Mouse (Mus musculus): Measurements from ENCODE around the gene Olfr536. TPM values are rescaled to one million over a fixed set of nuclear protein-coding genes. Genes with fewer than 3 reads are reported as not detected.
"Not testable (repeated sequence)": the region's sequence is repeated elsewhere in the genome, so short reads cannot be mapped to it uniquely, and the experiment has no call there.

The Olfr536 gene
- polyA plus RNA-seq (2015; fragmentation: Nextera tagmentation; extraction: Ambion mirVana), result not detected in 2 replicates

DNA sequence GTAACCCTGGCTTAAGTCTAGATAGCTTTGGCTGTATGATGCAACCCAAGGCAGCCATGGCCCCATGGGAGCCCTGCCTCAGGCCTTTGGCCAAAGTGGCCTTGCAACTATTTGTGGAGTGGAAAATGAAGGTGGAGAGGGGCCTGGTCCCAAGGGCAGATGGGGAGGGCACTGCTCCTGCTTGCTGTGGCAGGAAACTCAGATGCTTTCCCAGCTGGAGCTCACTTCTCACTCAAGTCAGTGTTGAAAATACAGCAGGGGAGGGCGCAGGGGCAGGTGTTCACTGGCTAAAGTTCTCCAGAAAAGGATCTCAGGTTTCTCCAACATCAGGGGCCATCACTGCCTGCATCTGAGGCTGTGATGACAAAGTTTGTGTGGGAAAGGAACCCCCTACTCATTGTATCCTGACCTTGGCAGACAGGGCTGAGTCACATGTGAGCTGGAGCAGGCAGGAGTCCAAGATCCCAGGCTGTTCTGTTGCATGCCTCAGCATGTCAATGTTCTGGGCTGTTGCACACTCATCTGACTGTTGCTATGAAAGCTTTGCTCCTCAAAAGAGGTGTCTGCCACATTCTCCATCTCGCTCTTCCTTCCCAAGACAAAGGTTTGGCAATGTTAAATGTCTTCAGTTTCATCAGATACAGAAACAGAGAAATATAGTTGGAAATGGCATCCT, at the start of gene Olfr536:
TSS of gene Olfr536 (minus strand) at position 51 of the 676 bp plus-strand sequence.
- H3K4me1 ChIP-seq (replicated peaks; ENCODE audit: control insufficient read depth, insufficient read depth, low read length); H3K27me3 ChIP-seq (ENCODE audit: control insufficient read depth, insufficient read depth, low read depth, low read length); H3K36me3 ChIP-seq (ENCODE audit: control insufficient read depth, insufficient read depth, low read length); H3K4me3 ChIP-seq (ENCODE audit: low read length); H3K9me3 ChIP-seq (ENCODE audit: control insufficient read depth, low read length); ATAC-seq (ENCODE audit: low read depth); H3K4me2 ChIP-seq (ENCODE audit: low read depth, low read length); H3K27ac ChIP-seq (ENCODE audit: low read length); H3K9ac ChIP-seq (ENCODE audit: low read length): not testable (repeated sequence)
- WGBS, result 74% methylated on average over 1 of the region's 2 CpGs

GRCm38 (mm10) chr7:140539746-140540145, 32.5 kb upstream of the Olfr536 start:
- H3K36me3 ChIP-seq (ENCODE audit: control insufficient read depth, insufficient read depth, low read length), result no peaks in the 10 kb centered on the region

DNA sequence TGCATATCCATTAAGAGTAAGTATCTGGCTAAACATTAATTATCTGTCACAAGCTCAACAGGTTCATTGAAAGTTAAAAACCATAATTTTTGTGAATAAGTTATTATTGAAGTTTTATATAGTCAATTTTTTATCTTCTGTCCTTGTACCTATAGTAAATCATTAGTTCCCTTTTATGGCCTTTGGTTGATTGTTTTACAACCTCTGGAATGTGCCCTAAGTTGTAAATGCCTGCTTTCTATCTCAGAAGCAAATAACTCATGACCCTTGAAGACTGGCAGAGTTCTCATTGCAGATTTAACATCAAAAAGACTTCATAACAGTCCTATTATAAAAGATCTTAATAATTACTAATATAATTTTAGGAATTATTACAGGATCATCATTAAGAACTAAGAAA, 12.5 kb downstream of the Olfr536 start:
- ATAC-seq (ENCODE audit: low read depth), result no peak
- Histone ChIP-seq H3K4me2 (ENCODE audit: low read depth, low read length) (no peak overlapping the region), H3K9ac (ENCODE audit: low read length) (no peak overlapping the region), H3K4me1 (replicated peaks; ENCODE audit: control insufficient read depth, insufficient read depth, low read length) (no peaks in the 10 kb centered on the region), H3K9me3 (ENCODE audit: control insufficient read depth, low read length) (no peaks in the 10 kb centered on the region), H3K4me3 (ENCODE audit: low read length) (no peak overlapping the region), H3K27me3 (ENCODE audit: control insufficient read depth, insufficient read depth, low read depth, low read length) (no peaks in the 10 kb centered on the region), H3K36me3 (ENCODE audit: control insufficient read depth, insufficient read depth, low read length) (no peaks in the 10 kb centered on the region), H3K27ac (ENCODE audit: low read length) (no peak overlapping the region)

More at GRCm38 (mm10) chr7:140539746-140540145, 32.5 kb upstream of the Olfr536 start:
- no peaks in the 10 kb centered on the region for H3K9me3 ChIP-seq (ENCODE audit: control insufficient read depth, low read length)
- WGBS, result 51% methylated on average over 2 of the region's 2 CpGs
- no peak overlapping the region for H3K4me2 ChIP-seq (ENCODE audit: low read depth, low read length)
- H3K4me3 ChIP-seq (ENCODE audit: low read length), result no peak overlapping the region
- no peaks in the 10 kb centered on the region for H3K4me1 ChIP-seq (replicated peaks; ENCODE audit: control insufficient read depth, insufficient read depth, low read length)
- no peak for ATAC-seq (ENCODE audit: low read depth)
- H3K27ac ChIP-seq (ENCODE audit: low read length), result no peak overlapping the region
- H3K27me3 ChIP-seq (ENCODE audit: control insufficient read depth, insufficient read depth, low read depth, low read length), result no peaks in the 10 kb centered on the region
- no peak overlapping the region for H3K9ac ChIP-seq (ENCODE audit: low read length)

GRCm38 (mm10) chr7:140494231-140494630, 13.0 kb downstream of the Olfr536 start:
- Histone ChIP-seq H3K9ac (ENCODE audit: low read length) (no peak overlapping the region), H3K27ac (ENCODE audit: low read length) (no peak overlapping the region), H3K36me3 (ENCODE audit: control insufficient read depth, insufficient read depth, low read length) (no peaks in the 10 kb centered on the region), H3K4me3 (ENCODE audit: low read length) (no peak overlapping the region), H3K27me3 (ENCODE audit: control insufficient read depth, insufficient read depth, low read depth, low read length) (no peaks in the 10 kb centered on the region), H3K4me1 (replicated peaks; ENCODE audit: control insufficient read depth, insufficient read depth, low read length) (no peaks in the 10 kb centered on the region), H3K9me3 (ENCODE audit: control insufficient read depth, low read length) (no peaks in the 10 kb centered on the region), H3K4me2 (ENCODE audit: low read depth, low read length) (no peak overlapping the region)
- WGBS, result 34% methylated on average over 2 of the region's 2 CpGs
- ATAC-seq (ENCODE audit: low read depth), result no peak

DNA sequence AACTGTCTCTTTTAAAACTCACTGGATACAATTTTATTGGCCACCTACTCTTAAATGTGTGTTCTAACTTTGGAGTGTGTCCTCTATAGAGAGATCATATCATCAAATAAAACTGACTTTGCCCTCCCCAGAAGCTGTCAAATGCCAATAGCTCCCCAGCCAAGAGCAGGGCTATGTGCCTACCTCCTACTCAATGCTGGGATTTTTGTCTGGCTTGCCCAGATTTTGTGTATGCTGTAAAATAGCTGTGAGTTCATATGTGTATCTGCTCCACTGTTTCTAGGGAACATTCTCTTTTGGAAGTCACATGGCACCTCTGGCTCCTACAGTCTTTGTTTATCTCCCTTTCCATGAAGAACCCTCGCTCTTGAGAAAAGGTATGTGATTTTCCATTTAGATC, 18.2 kb downstream of the Olfr536 start:
- no peaks in the 10 kb centered on the region for H3K4me1 ChIP-seq (replicated peaks; ENCODE audit: control insufficient read depth, insufficient read depth, low read length)
- no peaks in the 10 kb centered on the region for H3K27me3 ChIP-seq (ENCODE audit: control insufficient read depth, insufficient read depth, low read depth, low read length)
- H3K4me2 ChIP-seq (ENCODE audit: low read depth, low read length), result no peak overlapping the region
- H3K4me3 ChIP-seq (ENCODE audit: low read length), result no peak overlapping the region
- H3K36me3 ChIP-seq (ENCODE audit: control insufficient read depth, insufficient read depth, low read length), result no peaks in the 10 kb centered on the region
- H3K27ac ChIP-seq (ENCODE audit: low read length), result no peak overlapping the region
- no peak overlapping the region for H3K9ac ChIP-seq (ENCODE audit: low read length)
- ATAC-seq (ENCODE audit: low read depth), result no peak
- 74% methylated on average over 1 of the region's 1 CpGs for WGBS
- H3K9me3 ChIP-seq (ENCODE audit: control insufficient read depth, low read length), result no peaks in the 10 kb centered on the region

DNA sequence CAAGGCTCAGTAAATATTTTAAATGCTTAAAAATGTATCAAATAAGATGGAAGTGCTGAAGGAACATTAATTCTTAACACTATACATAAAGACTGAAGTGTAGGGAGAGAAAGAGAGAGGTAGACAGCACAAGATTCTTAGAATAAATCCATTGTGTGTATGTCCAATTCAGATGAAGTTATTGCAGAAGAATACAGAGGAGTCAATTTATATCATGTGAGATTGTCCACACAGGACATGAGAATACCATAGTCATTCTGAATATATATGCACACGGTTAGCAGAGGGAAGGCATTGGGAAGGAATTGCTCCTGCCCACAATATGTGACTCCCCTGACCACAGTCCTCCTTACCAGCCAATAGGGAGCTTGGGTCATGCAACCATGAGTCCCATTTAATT, 23.3 kb downstream of the Olfr536 start, which contains the start of gene Olfr535:
TSS of gene Olfr535 (plus strand) at position 301 of the 400 bp plus-strand sequence.
- no peaks in the 10 kb centered on the region for H3K27me3 ChIP-seq (ENCODE audit: control insufficient read depth, insufficient read depth, low read depth, low read length)
- ATAC-seq (ENCODE audit: low read depth), result no peak

GRCm38 (mm10) chr7:140478733-140479132, 28.5 kb downstream of the Olfr536 start:
- Histone ChIP-seq H3K27ac (ENCODE audit: low read length) (no peak overlapping the region), H3K4me3 (ENCODE audit: low read length) (no peak overlapping the region), H3K27me3 (ENCODE audit: control insufficient read depth, insufficient read depth, low read depth, low read length) (no peaks in the 10 kb centered on the region), H3K4me2 (ENCODE audit: low read depth, low read length) (no peak overlapping the region), H3K9ac (ENCODE audit: low read length) (no peak overlapping the region), H3K4me1 (replicated peaks; ENCODE audit: control insufficient read depth, insufficient read depth, low read length) (no peaks in the 10 kb centered on the region), H3K36me3 (ENCODE audit: control insufficient read depth, insufficient read depth, low read length) (no peaks in the 10 kb centered on the region), H3K9me3 (ENCODE audit: control insufficient read depth, low read length) (0 out of 2 replicates have a peak, but pooled peaks cover 2% of the 10 kb centered on the region)
- 88% methylated on average over 1 of the region's 1 CpGs for WGBS
- no peak for ATAC-seq (ENCODE audit: low read depth)

More for the DNA sequence above, 23.3 kb downstream of the Olfr536 start, which contains the start of gene Olfr535:
- no peak within 1 kb of the TSS for H3K4me3 ChIP-seq (ENCODE audit: low read length)
- no peak within 1 kb of the TSS for H3K4me2 ChIP-seq (ENCODE audit: low read depth, low read length)
- 70% methylated on average over 1 of the region's 1 CpGs for WGBS
- no peaks in the 10 kb centered on the region for H3K9me3 ChIP-seq (ENCODE audit: control insufficient read depth, low read length)
- H3K27ac ChIP-seq (ENCODE audit: low read length), result no peak within 1 kb of the TSS
- H3K4me1 ChIP-seq (replicated peaks; ENCODE audit: control insufficient read depth, insufficient read depth, low read length), result no peaks in the 10 kb centered on the region
- no peaks in the 10 kb centered on the region for H3K36me3 ChIP-seq (ENCODE audit: control insufficient read depth, insufficient read depth, low read length)
- no peak within 1 kb of the TSS for H3K9ac ChIP-seq (ENCODE audit: low read length)

DNA sequence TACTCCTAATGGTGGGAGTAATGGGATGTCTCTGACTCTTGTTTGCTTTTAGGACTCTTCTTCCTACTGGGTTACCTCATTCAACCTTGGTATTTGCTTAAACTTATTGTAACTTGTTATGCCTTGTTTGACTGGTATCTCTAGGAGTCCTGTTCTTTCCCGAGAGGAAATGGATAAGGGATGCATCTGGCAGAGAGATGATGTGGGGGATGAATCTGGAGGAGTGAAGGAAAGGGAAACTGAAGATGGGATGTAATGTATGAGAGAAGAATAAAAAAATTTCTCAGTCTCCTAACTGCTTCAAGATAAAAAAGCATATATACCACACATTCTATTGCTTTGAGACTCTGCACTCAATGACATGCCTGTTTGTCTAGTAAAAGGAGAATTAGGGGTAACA, 29.3 kb downstream of the Olfr536 start:
- no peak for ATAC-seq (ENCODE audit: low read depth)
- 58% methylated on average over 1 of the region's 1 CpGs for WGBS
- no peak overlapping the region for H3K27ac ChIP-seq (ENCODE audit: low read length)
- H3K9ac ChIP-seq (ENCODE audit: low read length), result no peak overlapping the region
- H3K36me3 ChIP-seq (ENCODE audit: control insufficient read depth, insufficient read depth, low read length), result no peaks in the 10 kb centered on the region
- H3K4me1 ChIP-seq (replicated peaks; ENCODE audit: control insufficient read depth, insufficient read depth, low read length), result no peaks in the 10 kb centered on the region
- 0 out of 2 replicates have a peak, but pooled peaks cover 2% of the 10 kb centered on the region for H3K9me3 ChIP-seq (ENCODE audit: control insufficient read depth, low read length)
- no peaks in the 10 kb centered on the region for H3K27me3 ChIP-seq (ENCODE audit: control insufficient read depth, insufficient read depth, low read depth, low read length)
- no peak overlapping the region for H3K4me2 ChIP-seq (ENCODE audit: low read depth, low read length)
- no peak overlapping the region for H3K4me3 ChIP-seq (ENCODE audit: low read length)

DNA sequence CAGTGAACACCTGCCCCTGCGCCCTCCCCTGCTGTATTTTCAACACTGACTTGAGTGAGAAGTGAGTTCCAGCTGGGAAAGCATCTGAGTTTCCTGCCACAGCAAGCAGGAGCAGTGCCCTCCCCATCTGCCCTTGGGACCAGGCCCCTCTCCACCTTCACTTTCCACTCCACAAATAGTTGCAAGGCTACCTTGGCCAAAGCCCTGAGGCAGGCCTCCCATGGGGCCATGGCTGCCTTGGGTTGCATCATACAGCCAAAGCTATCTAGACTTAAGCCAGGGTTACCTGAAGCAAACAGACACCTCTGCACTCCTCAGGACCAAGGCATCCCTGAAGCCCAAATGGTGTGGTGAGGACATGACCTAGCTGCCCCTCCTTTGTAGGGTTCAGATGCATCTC, 44.1 kb downstream of the Olfr536 start, which contains the start of gene Olfr533:
TSS of gene Olfr533 (plus strand) at position 301 of the 400 bp plus-strand sequence.
- WGBS, result 40% methylated on average over 1 of the region's 1 CpGs
- not testable (repeated sequence) for H3K27me3 ChIP-seq (ENCODE audit: control insufficient read depth, insufficient read depth, low read depth, low read length); H3K4me1 ChIP-seq (replicated peaks; ENCODE audit: control insufficient read depth, insufficient read depth, low read length); H3K36me3 ChIP-seq (ENCODE audit: control insufficient read depth, insufficient read depth, low read length); H3K4me2 ChIP-seq (ENCODE audit: low read depth, low read length); H3K4me3 ChIP-seq (ENCODE audit: low read length); H3K9ac ChIP-seq (ENCODE audit: low read length); H3K9me3 ChIP-seq (ENCODE audit: control insufficient read depth, low read length); H3K27ac ChIP-seq (ENCODE audit: low read length); ATAC-seq (ENCODE audit: low read depth)
